Mouse (Mus musculus): ENCODE data around the gene Rnf43.

DNA sequence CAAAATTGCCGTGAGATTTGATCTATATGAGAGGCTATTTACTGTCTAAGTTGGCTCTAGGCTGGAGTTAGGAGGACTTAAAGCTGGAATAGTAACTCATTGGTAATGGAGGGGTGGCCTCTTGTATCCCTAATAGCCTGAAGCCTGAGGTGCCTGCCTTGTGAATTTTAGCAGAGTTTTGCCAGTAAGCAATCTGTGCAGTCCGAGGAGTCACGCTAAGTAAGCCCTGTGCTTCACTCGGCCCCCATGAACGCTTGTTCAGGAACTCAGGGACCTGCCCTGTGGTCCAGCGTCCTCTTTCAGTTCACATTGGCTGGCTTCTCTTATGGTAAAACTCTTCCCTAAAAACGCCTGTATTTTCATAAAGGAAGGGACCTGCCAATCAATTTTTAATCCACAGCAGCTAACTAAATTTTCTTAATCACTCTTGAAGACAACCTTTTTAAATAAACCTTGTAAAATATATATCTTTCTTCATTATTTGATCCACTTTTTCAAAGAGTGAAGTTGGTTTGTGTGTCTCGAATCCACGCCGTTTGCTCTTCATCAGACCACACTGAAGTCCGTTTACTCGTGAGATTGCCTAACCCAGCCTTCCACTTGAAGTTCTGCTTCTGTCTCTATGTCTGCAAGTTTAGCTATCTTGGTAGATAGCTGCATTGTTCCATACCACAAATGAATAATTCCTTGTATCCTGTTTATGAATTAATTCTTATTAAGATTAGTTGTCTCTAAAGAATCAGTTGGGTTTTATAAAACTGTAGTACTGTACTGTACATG is 3.9 kb downstream of the Rnf43 start:
- TF ChIP-seq POLR2A (IDR thresholded peaks at IDR 0.05; ENCODE audit: low read depth, low read length) (no peak), CTCF (IDR thresholded peaks at IDR 0.05; ENCODE audit: extremely low read depth, insufficient read depth, insufficient read length, insufficient replicate concordance) (no peak)
